Mouse (Mus musculus) cerebellum, adult 2 months (tissue): Measurements from ENCODE around the gene Ttyh3. TPM values are rescaled to one million over a fixed set of nuclear protein-coding genes. Genes with fewer than 3 reads are reported as not detected.

Source experiments
- DNase-seq, 2 experiments: peaks; one replicate each; pipeline ENCODE4 v3.0.0; 2021
- H3K27ac ChIP-seq: fragments of 200-500 bp; 2 replicates; pipeline ENCODE4 v1.5.1; 2012; ENCODE audit warnings: low read length, control low read depth, inconsistent platforms; ENCODE audit not compliant: insufficient read depth
- H3K27me3 ChIP-seq: fragments of 200-500 bp; 2 replicates; pipeline ENCODE4 v1.6.1; 2012; ENCODE audit warnings: inconsistent platforms, mild to moderate bottlenecking, low read length, moderate library complexity; ENCODE audit not compliant: control insufficient read depth, insufficient read depth
- H3K4me1 ChIP-seq: fragments of 200-500 bp; 2 replicates; pipeline ENCODE4 v1.6.1; 2011; ENCODE audit warnings: low read length; ENCODE audit not compliant: control insufficient read depth, insufficient read depth
- H3K4me3 ChIP-seq: fragments of 200-500 bp; replicated peaks from 2 replicates; pipeline ENCODE3; 2011; ENCODE audit warnings: mild to moderate bottlenecking, low read depth, low read length, control low read depth; ENCODE audit not compliant: insufficient read depth
- CTCF ChIP-seq: fragments of 200-500 bp; IDR thresholded peaks from 2 replicates; pipeline ENCODE4 v1.5.1; 2011; ENCODE audit warnings: low read depth, mild to moderate bottlenecking, control low read depth, low read length, moderate library complexity, borderline replicate concordance; ENCODE audit not compliant: insufficient read depth
- POLR2A ChIP-seq: fragments of 200-500 bp; IDR thresholded peaks from 2 replicates; pipeline ENCODE4 v1.6.1; 2011; ENCODE audit warnings: low read length, control low read depth, borderline replicate concordance; ENCODE audit not compliant: insufficient read depth
- WGBS: fragments of 180-500 bp; shearing (Covaris S2); methylation state at CpG from one replicate; pipeline ENCODE4 v1.1.7; 2018; 5-methylcytosine and 5-hydroxymethylcytosine counted together
- polyA plus RNA-seq: library from polyadenylated mRNA; depleted of rRNA; stranded (reverse); fragments of >200 nt; gene quantifications from 2 replicates; pipeline ENCODE4 v1.2.3, GENCODE M21; 2012

Gene Ttyh3
- polyA plus RNA-seq, 1 experiment: 86.0 TPM

- DNase-seq: no peak
- TF ChIP-seq CTCF (no peak), POLR2A (no peak)
- Histone ChIP-seq H3K27me3 (no peaks in the 10 kb centered on the region), H3K4me1 (peaks cover 48% of the 10 kb centered on the region), H3K27ac (no peak overlapping the region), H3K4me3 (no peak overlapping the region)
- WGBS: 47% methylated on average over 3 of the region's 3 CpGs
Observed at GRCm38 (mm10) chr5:140642076-140642475, 6.8 kb downstream of the Ttyh3 start.

GRCm38 (mm10) chr5:140641254-140641928 lies 7.4 kb downstream of the Ttyh3 start:
- no peak for TF ChIP-seq POLR2A
- TF ChIP-seq CTCF: no peak
- WGBS: 44% methylated on average over 10 of the region's 10 CpGs
- H3K27me3 ChIP-seq: no peaks in the 10 kb centered on the region
- DNase-seq: no peak
- H3K4me3 ChIP-seq: no peak overlapping the region
- peaks cover 48% of the 10 kb centered on the region for H3K4me1 ChIP-seq
- no peak overlapping the region for H3K27ac ChIP-seq

GRCm38 (mm10) chr5:140640812-140641211 lies 8.0 kb downstream of the Ttyh3 start:
- DNase-seq: no peak
- H3K4me1 ChIP-seq: peaks cover 46% of the 10 kb centered on the region
- TF ChIP-seq POLR2A: no peak
- H3K27ac ChIP-seq: no peak overlapping the region
- WGBS: 50% methylated on average over 2 of the region's 2 CpGs
- no peaks in the 10 kb centered on the region for H3K27me3 ChIP-seq
- no peak overlapping the region for H3K4me3 ChIP-seq

- H3K4me1 ChIP-seq: peaks cover 52% of the 10 kb centered on the region
- DNase-seq: peak; percentile 47 to 57
- no peak overlapping the region for H3K4me3 ChIP-seq
- H3K27ac ChIP-seq: peak overlapping the region; percentile 46; the same call in 1 of the 2 replicates
- WGBS: 25% methylated on average over 14 of the region's 14 CpGs
- TF ChIP-seq CTCF (no peak), POLR2A (no peak)
- no peaks in the 10 kb centered on the region for H3K27me3 ChIP-seq
Observed at GRCm38 (mm10) chr5:140639871-140640270, 9.0 kb downstream of the Ttyh3 start.

GRCm38 (mm10) chr5:140639312-140639711 lies 9.5 kb downstream of the Ttyh3 start:
- 18% methylated on average over 4 of the region's 4 CpGs for WGBS
- no peaks in the 10 kb centered on the region for H3K27me3 ChIP-seq
- TF ChIP-seq CTCF (no peak), POLR2A (no peak)
- peaks cover 51% of the 10 kb centered on the region for H3K4me1 ChIP-seq
- H3K27ac ChIP-seq: no peak overlapping the region
- no peak overlapping the region for H3K4me3 ChIP-seq
- DNase-seq: no peak

- Histone ChIP-seq H3K27me3 (no peaks in the 10 kb centered on the region), H3K27ac (no peak overlapping the region), H3K4me1 (peaks cover 51% of the 10 kb centered on the region), H3K4me3 (no peak overlapping the region)
- TF ChIP-seq POLR2A (no peak), CTCF (no peak)
- DNase-seq: no peak
- WGBS: 88% methylated on average over 6 of the region's 6 CpGs
Observed at GRCm38 (mm10) chr5:140638484-140638883, 10.3 kb downstream of the Ttyh3 start.

- 76% methylated on average over 3 of the region's 3 CpGs for WGBS
- DNase-seq: no peak
- Histone ChIP-seq H3K4me1 (peaks cover 51% of the 10 kb centered on the region), H3K4me3 (no peak overlapping the region), H3K27ac (no peak overlapping the region), H3K27me3 (no peaks in the 10 kb centered on the region)
- TF ChIP-seq POLR2A (no peak), CTCF (no peak)
Observed at GRCm38 (mm10) chr5:140637989-140638388, 10.8 kb downstream of the Ttyh3 start.

- no peak overlapping the region for H3K27ac ChIP-seq
- H3K4me1 ChIP-seq: peaks cover 47% of the 10 kb centered on the region
- no peak for TF ChIP-seq CTCF
- TF ChIP-seq POLR2A: no peak
- WGBS: 38% methylated on average over 6 of the region's 6 CpGs
- H3K27me3 ChIP-seq: no peaks in the 10 kb centered on the region
- no peak overlapping the region for H3K4me3 ChIP-seq
- peak; percentile 44 to 53 for DNase-seq
Observed at GRCm38 (mm10) chr5:140637058-140637410, 11.8 kb downstream of the Ttyh3 start.
